Mouse (Mus musculus) C2C12 (cell line): Measurements from ENCODE around the gene Fbxo36. TPM values are rescaled to one million over a fixed set of nuclear protein-coding genes. Genes with fewer than 3 reads are reported as not detected.

Experiments
- H3K27me3 ChIP-seq: one replicate; pipeline ENCODE4 v1.6.1; 2011; ENCODE audit not compliant: control insufficient read depth, insufficient read depth, insufficient read length
- H3K36me3 ChIP-seq: one replicate; pipeline ENCODE4 v1.6.1; 2011; ENCODE audit not compliant: control insufficient read depth, insufficient read depth
- H3K4me3 ChIP-seq: one replicate; pipeline ENCODE4 v1.5.1; 2011; ENCODE audit warnings: mild to moderate bottlenecking, control low read depth; ENCODE audit not compliant: poor library complexity, insufficient read depth, severe bottlenecking
- H3K79me2 ChIP-seq: one replicate; pipeline ENCODE4 v1.6.1; 2011; ENCODE audit not compliant: control insufficient read depth, insufficient read depth
- H3K79me3 ChIP-seq: one replicate; pipeline ENCODE4 v1.6.1; 2011; ENCODE audit warnings: low read depth, control low read depth
- H3ac ChIP-seq: one replicate; pipeline ENCODE3; 2011; ENCODE audit warnings: low read depth; ENCODE audit not compliant: control insufficient read depth, insufficient read length
- CEBPB ChIP-seq: IDR thresholded peaks from one replicate; pipeline ENCODE4 v1.6.1; 2011; ENCODE audit warnings: low read depth, mild to moderate bottlenecking, control low read depth, moderate library complexity
- CTCF ChIP-seq: IDR thresholded peaks from one replicate; pipeline ENCODE4 v1.5.1; 2011; ENCODE audit not compliant: control insufficient read depth, insufficient read depth, insufficient read length
- FOSL1 ChIP-seq: IDR thresholded peaks from one replicate; pipeline ENCODE4 v1.8.0; 2011; ENCODE audit warnings: mild to moderate bottlenecking, low read length; ENCODE audit not compliant: poor library complexity, insufficient read depth, severe bottlenecking
- MAX ChIP-seq: IDR thresholded peaks from one replicate; pipeline ENCODE4 v1.6.1; 2011; ENCODE audit warnings: mild to moderate bottlenecking, control low read depth
- MYOD1 ChIP-seq: IDR thresholded peaks from one replicate; pipeline ENCODE4 v1.6.1; 2011; ENCODE audit warnings: low read depth; ENCODE audit not compliant: control insufficient read depth, insufficient read length
- MYOG ChIP-seq: IDR thresholded peaks from one replicate; pipeline ENCODE4 v1.6.1; 2011; ENCODE audit not compliant: control insufficient read depth, insufficient read length; ENCODE audit errors: extremely low read depth
- USF1 ChIP-seq: IDR thresholded peaks from one replicate; pipeline ENCODE4 v1.6.1; 2011; ENCODE audit warnings: low read depth, mild to moderate bottlenecking, control low read depth, moderate library complexity
- long read RNA-seq, 2 experiments: library from polyadenylated mRNA; unstranded; transcript quantifications; one replicate each; pipeline ENCODE4 v2.0.0; 2019 to 2020
- polyA plus RNA-seq: library from polyadenylated mRNA; unstranded; fragments of >200 nt; fragmentation: generic; extraction: Trizol; gene quantifications from one replicate; pipeline ENCODE4 v1.2.1, GENCODE M21; 2012; ENCODE audit warnings: missing spikeins

The Fbxo36 gene
- 6.8 TPM for polyA plus RNA-seq
- long read RNA-seq, experiment 1, transcript Fbxo36-201 (4 exons, 901 nt) = major isoform, 26 of 30 reads
- long read RNA-seq, experiment 1, partial matches to known transcripts = 2 of 30 reads
- long read RNA-seq, experiment 1, other reads (novel, unspliced or antisense) = 2 of 30 reads
- long read RNA-seq, experiment 2, partial matches to known transcripts = 0 of 4 reads
- long read RNA-seq, experiment 2, other reads (novel, unspliced or antisense) = 0 of 4 reads

DNA sequence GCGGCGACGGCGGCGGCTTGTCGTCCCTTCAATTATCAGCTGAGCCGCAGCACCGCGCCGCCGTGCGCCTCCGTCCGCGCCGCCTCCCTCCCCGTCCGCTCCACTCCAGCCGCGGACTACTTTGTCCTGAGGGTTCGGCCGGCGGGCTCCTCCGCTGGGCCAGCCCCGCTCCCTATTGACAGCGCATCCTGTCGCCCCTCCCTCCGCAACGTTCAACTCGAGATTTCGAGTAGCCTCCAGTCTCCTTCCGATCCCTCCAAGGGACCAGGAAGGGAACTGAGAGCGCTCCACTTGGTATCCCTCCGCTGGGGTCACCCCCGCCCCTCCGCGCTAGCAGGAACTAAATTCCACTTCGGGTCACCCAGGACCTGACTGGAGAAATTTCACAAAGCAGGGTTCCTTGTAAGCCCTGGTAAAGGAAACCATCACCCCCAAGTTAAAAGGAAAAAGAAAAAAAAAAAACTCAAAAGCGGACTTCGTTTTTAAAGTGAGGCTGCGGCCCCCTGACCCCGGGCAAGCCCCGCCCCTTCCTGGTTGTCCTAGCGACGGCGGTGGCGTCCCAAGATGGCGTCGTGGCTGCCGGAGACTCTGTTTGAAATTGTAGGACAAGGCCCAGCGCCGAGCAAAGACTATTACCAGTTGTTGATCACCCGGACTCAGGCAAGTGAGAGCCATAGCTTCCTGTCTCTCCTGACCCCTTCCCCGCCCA is at the start of gene Fbxo36:
Fbxo36 (plus strand) TSS at position 533 of the 709 bp plus-strand sequence.
- H3ac ChIP-seq = peak within 1 kb of the TSS; percentile 94
- TF ChIP-seq CEBPB (no peak), MAX (no peak), CTCF (no peak), MYOD1 (no peak), MYOG (no peak), FOSL1 (no peak), USF1 (no peak)
- peaks cover 51% of the 10 kb centered on the region for H3K79me3 ChIP-seq
- H3K79me2 ChIP-seq = peaks cover 80% of the 10 kb centered on the region
- H3K4me3 ChIP-seq = peak within 1 kb of the TSS; percentile 89
- no peaks in the 10 kb centered on the region for H3K27me3 ChIP-seq
- no peaks in the 10 kb centered on the region for H3K36me3 ChIP-seq

- Histone ChIP-seq H3ac (no peak overlapping the region), H3K27me3 (no peaks in the 10 kb centered on the region), H3K36me3 (peaks cover 43% of the 10 kb centered on the region), H3K79me2 (peaks cover 73% of the 10 kb centered on the region), H3K79me3 (peaks cover 34% of the 10 kb centered on the region), H3K4me3 (no peak overlapping the region)
- TF ChIP-seq CTCF = no peak
- no peak for TF ChIP-seq MYOG
- no peak for TF ChIP-seq MYOD1
- TF ChIP-seq FOSL1 = no peak
These were observed 48.2 kb upstream of the Fbxo36 start for GRCm38 (mm10) chr1:84791393-84791792.

DNA sequence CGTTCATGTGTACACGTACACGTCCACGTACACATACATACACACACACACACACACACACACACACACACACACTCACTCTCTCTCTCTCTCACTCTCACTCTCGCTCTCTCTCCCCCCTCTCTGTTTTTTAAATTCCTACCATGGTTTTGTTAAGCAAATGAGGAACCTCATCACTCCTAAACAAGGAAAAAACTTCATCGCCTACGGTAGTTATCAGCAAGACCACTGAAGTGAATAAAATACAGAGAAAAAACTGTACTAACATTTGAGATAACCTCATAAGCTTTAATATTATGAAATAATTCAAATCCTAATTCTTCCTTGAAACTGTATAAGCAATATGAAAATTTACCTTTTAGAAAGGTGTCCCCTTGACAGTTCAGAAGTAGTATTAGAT is 44.3 kb upstream of the Fbxo36 start:
- Histone ChIP-seq H3K27me3 (no peaks in the 10 kb centered on the region), H3K79me2 (peaks cover 87% of the 10 kb centered on the region), H3K79me3 (peaks cover 51% of the 10 kb centered on the region), H3K36me3 (peaks cover 38% of the 10 kb centered on the region), H3K4me3 (no peak overlapping the region), H3ac (no peak overlapping the region)
- no peak for TF ChIP-seq MAX
- TF ChIP-seq FOSL1 = no peak
- no peak for TF ChIP-seq CEBPB
- no peak for TF ChIP-seq MYOG
- TF ChIP-seq CTCF = no peak
- TF ChIP-seq MYOD1 = no peak
- TF ChIP-seq USF1 = no peak

DNA sequence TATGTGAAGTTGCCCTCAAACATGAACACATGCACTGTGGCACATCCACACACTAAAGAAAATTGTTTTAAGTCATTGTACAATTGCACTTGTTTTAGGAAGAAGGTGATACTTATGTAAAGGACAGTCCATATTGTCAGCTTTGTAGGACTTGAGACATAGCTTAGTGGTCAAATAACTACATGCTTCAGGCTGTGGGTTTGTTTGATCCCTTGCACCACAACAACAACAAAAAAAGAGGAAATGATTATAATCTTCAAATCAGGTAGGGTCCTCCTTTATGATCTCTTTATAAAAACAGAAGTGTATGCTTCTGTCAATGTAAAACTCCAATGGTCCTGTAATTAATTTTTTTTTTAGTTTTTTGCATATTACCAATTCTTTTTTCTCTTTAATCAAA is 40.5 kb upstream of the Fbxo36 start:
- TF ChIP-seq CEBPB (no peak), MAX (no peak), CTCF (no peak), MYOD1 (no peak), USF1 (no peak), MYOG (no peak), FOSL1 (no peak)
- H3K27me3 ChIP-seq = no peaks in the 10 kb centered on the region

GRCm38 (mm10) chr1:84803788-84804187 is 35.9 kb upstream of the Fbxo36 start:
- Histone ChIP-seq H3K27me3 (no peaks in the 10 kb centered on the region), H3K4me3 (no peak overlapping the region), H3K36me3 (peaks cover 3% of the 10 kb centered on the region), H3K79me2 (peaks cover 100% of the 10 kb centered on the region), H3K79me3 (peaks cover 81% of the 10 kb centered on the region), H3ac (no peak overlapping the region)
- TF ChIP-seq FOSL1 = no peak
- TF ChIP-seq CEBPB = no peak
- TF ChIP-seq CTCF = no peak
- no peak for TF ChIP-seq MYOD1
- TF ChIP-seq USF1 = no peak

More for the DNA sequence above, 40.5 kb upstream of the Fbxo36 start:
- H3K79me2 ChIP-seq = peaks cover 91% of the 10 kb centered on the region
- H3K4me3 ChIP-seq = no peak overlapping the region
- no peak overlapping the region for H3ac ChIP-seq
- peaks cover 73% of the 10 kb centered on the region for H3K79me3 ChIP-seq
- peaks cover 13% of the 10 kb centered on the region for H3K36me3 ChIP-seq
